Mouse (Mus musculus) kidney, adult 2 months (tissue): Measurements from ENCODE around the gene Duox1. TPM values are rescaled to one million over a fixed set of nuclear protein-coding genes. Genes with fewer than 3 reads are reported as not detected.

Source experiments
- DNase-seq: peaks from one replicate; pipeline ENCODE4 v3.0.0; 2021
- H3K27ac ChIP-seq: fragments of 200-500 bp; 2 replicates; pipeline ENCODE4 v1.5.1; 2012; ENCODE audit warnings: low read depth, low read length, control low read depth, inconsistent platforms; ENCODE audit not compliant: insufficient read depth
- H3K27me3 ChIP-seq: fragments of 200-500 bp; replicated peaks from 2 replicates; pipeline ENCODE4 v1.6.1; 2012; ENCODE audit warnings: mild to moderate bottlenecking, moderate library complexity, low read length, inconsistent platforms; ENCODE audit not compliant: control insufficient read depth, insufficient read depth
- H3K36me3 ChIP-seq: fragments of 200-500 bp; 2 replicates; pipeline ENCODE4 v1.6.1; 2012; ENCODE audit warnings: mild to moderate bottlenecking, moderate library complexity, low read length, inconsistent platforms; ENCODE audit not compliant: control insufficient read depth, insufficient read depth
- H3K4me1 ChIP-seq: fragments of 200-500 bp; 2 replicates; pipeline ENCODE4 v1.6.1; 2011; ENCODE audit warnings: low read length; ENCODE audit not compliant: control insufficient read depth, insufficient read depth
- H3K4me3 ChIP-seq: fragments of 200-500 bp; 2 replicates; pipeline ENCODE4 v1.5.1; 2011; ENCODE audit warnings: mild to moderate bottlenecking, low read depth, low read length, control low read depth; ENCODE audit not compliant: insufficient read depth
- CTCF ChIP-seq: fragments of 200-500 bp; conservative IDR thresholded peaks from 2 replicates; pipeline ENCODE4 v1.5.1; 2011; ENCODE audit warnings: low read depth, mild to moderate bottlenecking, control low read depth, low read length, moderate library complexity, mixed read lengths; ENCODE audit not compliant: insufficient read depth, insufficient read length
- POLR2A ChIP-seq: fragments of 200-500 bp; IDR thresholded peaks from one replicate; pipeline ENCODE4 v1.6.1; 2011; ENCODE audit warnings: low read depth, low read length, control low read depth
- WGBS: fragments of 180-500 bp; shearing (Covaris S2); methylation state at CpG from one replicate; pipeline ENCODE4 v1.1.7; 2018; 5-methylcytosine and 5-hydroxymethylcytosine counted together
- polyA plus RNA-seq: library from polyadenylated mRNA; depleted of rRNA; stranded (reverse); fragments of >200 nt; gene quantifications from 2 replicates; pipeline ENCODE4 v1.2.3, GENCODE M21; 2012

Duox1 gene
- polyA plus RNA-seq, 1 experiment = 0.20 TPM

DNA sequence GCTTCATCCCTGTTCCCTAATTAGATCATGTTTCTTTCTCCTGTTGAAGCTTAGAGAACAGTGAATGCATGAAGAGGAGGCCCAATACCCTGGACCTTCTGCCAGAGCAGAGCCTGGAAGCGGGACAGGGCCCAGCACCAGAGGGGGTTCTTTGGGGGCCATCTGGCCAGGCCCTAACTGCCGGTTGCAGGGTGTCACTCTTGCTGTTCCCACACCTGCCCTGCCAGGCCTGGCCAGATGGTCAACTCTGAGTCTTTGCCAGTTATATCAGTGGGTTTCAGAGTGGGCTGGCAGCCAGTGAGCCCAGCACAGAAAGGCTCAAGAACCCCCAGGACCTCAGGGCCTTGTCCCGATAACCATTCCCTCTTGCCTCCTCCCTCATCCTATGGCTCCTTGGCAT, 50.6 kb downstream of the Duox1 start:
- no peaks in the 10 kb centered on the region for H3K27me3 ChIP-seq
- H3K27ac ChIP-seq = no peak overlapping the region
- no peak for DNase-seq
- H3K4me3 ChIP-seq = no peak overlapping the region
- WGBS = 89% methylated on average over 3 of the region's 3 CpGs
- peaks cover 5% of the 10 kb centered on the region; the same call in 1 of the 2 replicates for H3K4me1 ChIP-seq
- H3K36me3 ChIP-seq = no peaks in the 10 kb centered on the region
- TF ChIP-seq CTCF = no peak
- no peak for TF ChIP-seq POLR2A

DNA sequence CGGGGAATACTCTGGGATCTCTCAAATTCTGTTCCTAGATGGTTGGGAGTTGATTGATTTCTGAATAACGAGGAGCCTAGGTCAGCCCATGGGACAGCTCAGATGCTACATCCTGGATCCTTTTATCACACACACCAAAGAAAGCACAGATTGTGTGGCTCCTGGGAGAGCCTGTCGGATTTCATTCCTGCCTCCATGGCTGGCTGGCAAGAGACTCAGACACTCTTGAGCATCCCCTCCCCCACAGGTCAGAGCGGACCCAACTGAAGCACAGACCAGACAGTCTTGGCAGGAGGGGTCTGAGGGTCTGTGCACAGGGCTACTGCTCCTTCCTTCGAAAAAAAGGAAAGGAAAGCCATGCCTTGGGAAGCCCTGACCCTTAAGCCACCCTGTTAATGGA, 51.2 kb downstream of the Duox1 start:
- TF ChIP-seq CTCF = no peak
- no peak for TF ChIP-seq POLR2A
- WGBS = 66% methylated on average over 5 of the region's 5 CpGs
- no peaks in the 10 kb centered on the region for H3K36me3 ChIP-seq
- peaks cover 5% of the 10 kb centered on the region; the same call in 1 of the 2 replicates for H3K4me1 ChIP-seq
- H3K27me3 ChIP-seq = no peaks in the 10 kb centered on the region
- H3K4me3 ChIP-seq = no peak overlapping the region
- no peak for DNase-seq
- no peak overlapping the region for H3K27ac ChIP-seq

DNA sequence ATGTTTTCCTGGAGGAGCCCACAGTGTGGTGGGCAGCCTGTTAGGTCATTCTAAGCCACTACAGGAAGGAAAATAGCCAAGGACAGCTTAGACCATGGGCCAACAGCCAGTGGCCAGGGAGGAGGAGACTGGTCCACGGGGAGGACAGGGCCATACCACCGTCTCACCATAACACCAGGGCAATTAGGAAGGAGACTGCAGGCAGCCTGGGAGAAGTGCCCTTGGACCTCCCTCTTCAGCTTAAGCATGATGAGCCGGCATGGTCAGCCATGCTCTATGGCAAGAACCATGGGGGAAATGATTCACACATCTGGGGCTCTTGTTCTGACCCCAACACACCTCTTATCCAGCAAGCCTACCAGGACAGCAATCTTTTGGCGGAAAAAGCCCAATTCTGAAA, 51.7 kb downstream of the Duox1 start:
- Histone ChIP-seq H3K4me3 (no peak overlapping the region), H3K27ac (no peak overlapping the region), H3K4me1 (peaks cover 5% of the 10 kb centered on the region; the same call in 1 of the 2 replicates), H3K27me3 (no peaks in the 10 kb centered on the region), H3K36me3 (no peaks in the 10 kb centered on the region)
- 63% methylated on average over 4 of the region's 4 CpGs for WGBS
- no peak for DNase-seq
- TF ChIP-seq POLR2A (no peak), CTCF (no peak)

DNA sequence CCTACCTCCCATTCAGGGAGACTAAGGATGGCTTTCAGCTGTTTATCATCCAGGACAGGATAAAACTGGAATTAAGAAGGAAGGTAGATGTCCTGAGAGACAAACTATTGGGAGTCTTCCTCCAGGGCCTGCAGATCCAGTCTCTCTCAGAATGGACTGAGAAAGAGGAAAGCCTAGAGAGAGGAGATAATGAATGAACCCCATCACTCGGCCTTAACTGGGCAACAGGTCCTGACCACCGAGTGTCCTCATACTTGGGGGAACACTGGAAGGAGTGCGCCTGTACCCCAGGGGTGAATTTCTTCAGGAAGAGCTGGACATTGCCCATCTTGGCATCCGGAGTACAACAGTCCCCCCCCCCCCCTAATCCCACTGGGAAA, 52.2 kb downstream of the Duox1 start:
- 29% methylated on average over 4 of the region's 4 CpGs for WGBS
- DNase-seq = no peak
- Histone ChIP-seq H3K27ac (no peak overlapping the region), H3K4me1 (peaks cover 5% of the 10 kb centered on the region; the same call in 1 of the 2 replicates), H3K36me3 (no peaks in the 10 kb centered on the region), H3K4me3 (0 out of 2 replicates have a peak overlapping the region, but pooled peaks have one; percentile 75), H3K27me3 (no peaks in the 10 kb centered on the region)
- no peak for TF ChIP-seq POLR2A
- TF ChIP-seq CTCF = no peak

DNA sequence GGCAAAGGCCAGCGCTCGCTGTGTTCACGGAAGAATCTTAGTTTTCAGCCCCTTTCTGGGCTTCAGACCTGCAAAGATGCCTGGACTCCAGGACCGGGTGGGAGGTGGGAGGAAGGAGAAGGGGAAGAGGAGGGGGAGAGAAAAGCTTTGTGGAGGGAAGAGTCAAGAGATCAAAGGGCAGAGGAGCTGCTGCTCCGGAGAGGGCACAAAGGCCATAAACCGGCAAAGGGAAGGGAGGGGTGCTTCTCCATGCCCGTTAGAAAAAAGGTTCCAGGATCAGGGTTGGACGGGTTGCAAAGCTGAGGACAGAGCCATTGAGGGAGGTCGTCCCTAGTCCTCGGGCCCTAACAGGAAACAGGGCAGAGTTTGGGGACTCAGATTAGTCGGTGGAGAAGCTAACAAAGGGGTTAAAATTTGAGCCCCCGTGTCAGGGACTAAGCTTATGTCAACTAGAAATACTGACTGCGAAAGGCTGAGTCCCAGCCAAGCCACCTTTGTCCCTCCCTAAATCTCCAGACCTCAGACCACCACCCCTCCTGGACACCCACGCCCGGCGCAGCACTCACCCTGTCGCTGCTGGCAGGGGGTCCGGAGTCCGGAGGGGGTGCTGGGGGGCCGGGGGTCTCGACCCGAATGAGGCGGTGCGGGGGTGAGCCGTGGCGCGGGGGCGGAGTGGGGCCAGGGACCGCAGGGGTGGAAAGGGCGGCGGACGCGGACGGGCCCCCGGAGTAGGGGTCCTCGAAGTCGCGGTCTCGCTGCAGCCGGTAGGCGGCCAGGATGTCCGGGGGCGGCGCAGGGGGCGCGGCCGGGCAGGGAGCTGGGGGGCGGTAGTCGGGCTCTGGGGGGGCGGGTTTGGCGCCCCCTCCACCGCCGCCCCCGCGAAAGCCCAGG, 52.9 kb downstream of the Duox1 start:
- H3K27me3 ChIP-seq = no peaks in the 10 kb centered on the region
- WGBS = 5% methylated on average over 46 of the region's 55 CpGs
- H3K4me1 ChIP-seq = peaks cover 5% of the 10 kb centered on the region; the same call in 1 of the 2 replicates
- H3K36me3 ChIP-seq = no peaks in the 10 kb centered on the region
- DNase-seq = peak; percentile 36
- H3K27ac ChIP-seq = no peak overlapping the region
- TF ChIP-seq POLR2A (no peak), CTCF (no peak)
- H3K4me3 ChIP-seq = peak overlapping the region; percentile 75

DNA sequence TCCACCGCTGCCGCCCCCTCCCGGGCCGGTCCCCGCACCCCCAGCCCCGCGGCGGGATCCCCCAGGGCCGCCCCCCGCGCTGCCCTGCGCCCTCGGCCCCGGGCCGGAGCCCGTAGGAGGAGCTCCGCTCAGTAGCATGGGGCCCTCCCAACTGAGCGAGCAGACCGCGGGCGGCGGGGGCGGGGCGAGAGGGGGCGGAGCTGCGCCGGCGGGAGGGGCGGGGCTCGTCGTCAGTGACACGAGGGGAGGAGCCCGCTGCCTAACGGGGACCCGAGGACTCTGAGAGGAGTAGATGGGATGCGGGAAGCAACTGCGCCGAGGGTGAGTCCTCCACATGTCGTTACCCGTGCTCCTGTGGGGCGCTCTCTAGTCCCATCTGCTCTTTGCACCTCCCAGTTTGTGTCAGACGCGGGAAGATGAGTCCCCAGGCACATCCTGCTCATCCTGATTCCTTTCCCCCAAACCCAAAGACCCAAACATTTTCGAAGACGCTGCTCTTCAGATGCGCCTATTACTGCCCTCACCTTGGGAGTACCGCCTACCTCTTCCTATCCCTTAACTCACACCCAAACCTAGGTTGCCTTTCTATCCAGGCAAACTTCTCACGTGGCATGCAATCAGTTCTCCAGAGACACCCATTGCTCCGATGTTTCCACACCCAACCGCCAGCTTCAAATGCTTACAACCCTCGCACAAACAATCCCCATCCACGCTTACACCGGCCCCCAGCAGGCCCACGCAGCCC, 53.7 kb downstream of the Duox1 start, which contains the start of gene Shf:
Shf (minus strand) TSS at position 168 of the 745 bp plus-strand sequence.
- no peak within 1 kb of the TSS for H3K27ac ChIP-seq
- no peaks in the 10 kb centered on the region for H3K36me3 ChIP-seq
- H3K4me1 ChIP-seq = peaks cover 5% of the 10 kb centered on the region; the same call in 1 of the 2 replicates
- TF ChIP-seq POLR2A (no peak), CTCF (no peak)
- WGBS = 2% methylated on average over 52 of the region's 54 CpGs
- peak within 1 kb of the TSS; percentile 75 for H3K4me3 ChIP-seq
- peak; percentile 92 for DNase-seq
- no peaks in the 10 kb centered on the region for H3K27me3 ChIP-seq
